In the genomic region with DNA sequence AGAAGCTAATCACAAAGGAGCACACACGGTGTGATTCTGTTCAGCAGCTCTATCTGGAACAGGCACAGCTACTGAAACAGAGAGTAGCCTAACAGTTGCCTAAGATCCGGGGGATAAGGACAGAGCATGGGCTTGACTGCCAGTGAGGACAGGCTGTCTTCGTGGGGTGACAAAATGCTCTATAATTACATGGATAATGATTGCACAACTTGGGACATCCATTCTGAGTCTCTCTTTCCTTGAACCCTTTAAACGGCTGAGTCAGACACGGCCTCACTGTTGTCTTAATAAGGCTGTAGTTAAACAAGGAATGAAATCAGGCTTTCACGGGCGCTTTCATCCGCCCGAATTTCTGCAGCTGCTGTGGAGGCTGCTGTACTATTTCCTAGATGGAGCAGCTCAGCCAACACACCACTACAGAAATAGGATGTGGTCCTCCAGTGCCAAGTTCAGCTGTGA, we compare ENCODE assay signal across 12 mouse cellular contexts. TPM values are rescaled to one million over a fixed set of nuclear protein-coding genes. Genes with fewer than 3 reads are reported as not detected.
DNase-seq lines count a peak whose midpoint lies in the region; TF ChIP-seq lines count a peak whose summit lies in the region.
"Had no signal": no experiment of that assay in that cellular context is flagged by ENCODE, and none has a peak within 500 bp of the region (broad histone marks: within the 10 kb centered on the region; RNA-seq: fewer than 3 reads in every experiment).

No protein-coding gene starts in this region.

- H3K36me3 ChIP-seq in myocyte (ENCODE audit: control insufficient read depth, insufficient read depth), result no peaks in the 10 kb centered on the region
- H3K36me3 ChIP-seq: heart, embryonic 15.5 days; kidney, embryonic 15.5 days; lung, embryonic 15.5 days; neural tube, embryonic 13.5 days had no signal

- peak overlapping the region; percentile 70 for H3K4me2 ChIP-seq in myocyte (ENCODE audit: low read depth)
- H3K4me2 ChIP-seq: heart, embryonic 15.5 days; kidney, embryonic 15.5 days; lung, embryonic 15.5 days; neural tube, embryonic 13.5 days had no signal

- DNase-seq in heart, adult 18-20 months, result peak; percentile 17 to 33
- no peak for DNase-seq in heart, adult 8-10 months (ENCODE audit: low spot score)
- DNase-seq in Muller cell, postnatal 12 days (ENCODE audit: inconsistent ontology term), result peak; percentile 82
- peak; percentile 9 to 25 for DNase-seq in frontal cortex, postnatal 25 days (ENCODE audit: low spot score in 2 of 2)
- DNase-seq in cerebellum, adult 11 months, result no peak
- DNase-seq in cerebellum, adult 8-10 months, result no peak
- no peak for DNase-seq in thymus, postnatal 4 days

- no peaks in the 10 kb centered on the region for H3K79me2 ChIP-seq in myocyte (ENCODE audit: control insufficient read depth, insufficient read depth)

- H3K27me3 ChIP-seq in myocyte (ENCODE audit: control insufficient read depth, insufficient read depth, insufficient read length), result no peaks in the 10 kb centered on the region
- H3K27me3 ChIP-seq: heart, embryonic 15.5 days; kidney, embryonic 15.5 days; lung, embryonic 15.5 days; neural tube, embryonic 13.5 days had no signal

- H3K4me3 ChIP-seq in myocyte, result no peak overlapping the region
- H3K4me3 ChIP-seq: heart, embryonic 15.5 days; kidney, embryonic 15.5 days; lung, embryonic 15.5 days; neural tube, embryonic 13.5 days had no signal

- H3ac ChIP-seq in myocyte (ENCODE audit: control insufficient read depth, insufficient read length), result no peak overlapping the region

- no peak for TF ChIP-seq POLR2A in myocyte (IDR thresholded peaks at IDR 0.05; ENCODE audit: insufficient read length, low read depth)

TF ChIP-seq in myocyte, 11 proteins besides CTCF, POLR2A, EP300 and RAD21:
- TF ChIP-seq MYOG (IDR thresholded peaks at IDR 0.05; ENCODE audit: control insufficient read depth in 1 of 3, insufficient read depth in 1 of 3, insufficient read length in 2 of 3, low read depth in 2 of 3) (peak in 2 of 3 experiments; percentile 68 to 88), MAX (IDR thresholded peaks at IDR 0.05; ENCODE audit: low read depth) (no peak), REST (IDR thresholded peaks at IDR 0.05; ENCODE audit: insufficient read depth, insufficient read length) (no peak), MYOD1 (IDR thresholded peaks at IDR 0.05; ENCODE audit: control insufficient read depth in 1 of 3, insufficient read length in 2 of 3, low read depth in 2 of 3) (peak; percentile 42 to 75 (median 52)), TCF3 (IDR thresholded peaks at IDR 0.05; ENCODE audit: insufficient read length, low read depth) (no peak), E2F4 (IDR thresholded peaks at IDR 0.05; ENCODE audit: insufficient read depth) (no peak), CEBPB (IDR thresholded peaks at IDR 0.05; ENCODE audit: insufficient read depth, poor library complexity, severe bottlenecking) (peak; percentile 96), SRF (IDR thresholded peaks at IDR 0.05; ENCODE audit: control insufficient read depth, insufficient read length, low read depth) (no peak), TCF12 (IDR thresholded peaks at IDR 0.05; ENCODE audit: insufficient read depth, poor library complexity, severe bottlenecking) (peak; percentile 60), POLR2AphosphoS2 (IDR thresholded peaks at IDR 0.05; ENCODE audit: insufficient read length, low read depth) (no peak), USF1 (IDR thresholded peaks at IDR 0.05; ENCODE audit: low read depth) (no peak)

RNA-seq across cellular contexts. Expression of gene Egln3, which starts 48.3 kb away (rescaled TPM):
- total RNA-seq in heart, adult 18-20 months (2021), result 10 to 100 TPM; 63.6 to 77.8 TPM
- 100 to 1,000 TPM in 2 of 4 experiments, 10 to 100 TPM in 2; 67.8 to 139 (median 92.1) TPM for total RNA-seq in heart, adult 8-10 months (2022)
- 130 TPM for polyA plus RNA-seq in myocyte (2012; fragmentation: generic; extraction: Trizol)

Comparison
In these comparisons a context has a peak if more than half of its experiments do, and no peak if none do; other contexts are left out.
1. DNase-seq: peak in heart, adult 18-20 months (2 of 2), Muller cell, postnatal 12 days (single experiment) and frontal cortex, postnatal 25 days (2 of 2); none in heart, adult 8-10 months (single experiment), cerebellum, adult 11 months (single experiment), cerebellum, adult 8-10 months (single experiment) and thymus, postnatal 4 days (single experiment).